Mouse (Mus musculus) Muller cell, postnatal 12 days (primary cell): ENCODE data around the gene Cd44.

Experiments used
- DNase-seq: peaks from one replicate; pipeline ENCODE4 v3.0.0-alpha.2; 2015; ENCODE audit errors: inconsistent ontology term

Cd44 gene

GRCm38 (mm10) chr2:102900875-102901827 lies at the start of gene Cd44:
Gene Cd44 (minus strand): TSS chr2:102901665.
- peak; percentile 93 for DNase-seq

DNA sequence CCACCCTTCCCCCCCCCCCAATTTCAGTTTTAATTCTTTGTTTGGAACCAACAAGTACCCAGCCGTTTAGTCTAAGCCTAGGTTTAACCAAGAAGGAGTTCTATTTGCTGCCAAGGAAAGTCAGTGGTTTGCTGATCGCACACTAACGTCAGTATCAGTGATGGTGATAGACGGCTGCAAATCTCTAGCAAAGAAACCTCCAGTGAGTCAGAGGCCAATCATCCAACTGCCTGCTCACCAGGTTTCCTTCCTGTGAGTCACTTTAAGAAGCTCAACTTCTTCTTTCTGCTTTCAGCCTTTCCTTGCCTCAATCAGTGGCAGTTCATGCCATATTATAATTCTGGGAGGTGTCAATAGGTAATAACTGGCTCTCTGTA lies 47.0 kb upstream of the Cd44 start:
- DNase-seq = peak; percentile 43

- DNase-seq = no peak
Measured at GRCm38 (mm10) chr2:102947846-102948480, 46.5 kb upstream of the Cd44 start.

DNA sequence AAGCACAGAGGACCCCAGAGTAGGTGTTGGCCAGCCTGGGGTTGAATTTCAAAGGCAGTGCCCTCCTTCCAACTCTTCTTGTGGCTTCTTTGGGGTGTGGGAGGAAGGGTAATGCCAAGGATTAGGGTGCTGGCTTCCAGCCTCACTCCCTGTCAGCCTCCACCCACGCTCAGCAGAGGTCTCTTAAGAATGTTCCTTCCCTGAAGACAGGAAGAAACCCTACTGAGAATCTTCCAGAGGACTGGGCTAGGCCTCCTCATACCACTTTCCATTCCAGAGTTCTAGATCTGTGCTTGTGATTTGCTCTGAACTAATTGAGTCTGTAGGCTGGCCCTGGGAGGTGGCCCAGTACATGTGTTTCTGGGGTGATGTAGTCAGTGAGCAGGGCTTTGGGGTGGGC lies 43.6 kb upstream of the Cd44 start:
- no peak for DNase-seq

DNA sequence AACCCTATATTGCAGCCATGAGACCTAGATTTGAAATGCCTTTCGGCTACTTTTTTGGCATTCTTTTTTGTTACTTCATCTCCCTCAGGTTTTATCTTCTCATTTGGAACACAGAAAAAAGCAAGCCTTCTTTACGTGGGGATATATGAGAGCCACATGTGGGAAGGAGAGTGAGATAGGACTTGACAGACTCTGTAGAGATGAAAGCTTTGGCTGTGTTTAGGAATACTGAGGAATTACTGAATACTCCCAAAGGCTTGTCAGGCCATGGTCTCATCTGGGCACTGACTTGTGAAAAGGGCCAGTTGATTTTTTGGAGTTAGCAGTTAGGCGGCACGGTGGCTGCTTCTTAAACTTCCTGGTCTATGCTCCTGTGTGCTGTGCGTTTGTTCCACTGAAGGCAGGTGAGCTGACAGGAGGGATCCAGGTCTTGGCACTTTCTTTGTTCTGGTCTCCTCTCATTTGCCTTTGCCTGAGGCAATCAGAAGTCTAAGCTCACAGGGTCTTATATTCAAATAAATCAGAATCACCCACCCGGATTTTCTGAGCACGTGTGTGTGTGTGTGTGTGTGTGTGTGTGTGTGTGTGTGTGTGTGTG lies 43.0 kb upstream of the Cd44 start:
- no peak for DNase-seq

- DNase-seq = peak; percentile 77
Measured at GRCm38 (mm10) chr2:102943983-102944382, 42.5 kb upstream of the Cd44 start.

DNA sequence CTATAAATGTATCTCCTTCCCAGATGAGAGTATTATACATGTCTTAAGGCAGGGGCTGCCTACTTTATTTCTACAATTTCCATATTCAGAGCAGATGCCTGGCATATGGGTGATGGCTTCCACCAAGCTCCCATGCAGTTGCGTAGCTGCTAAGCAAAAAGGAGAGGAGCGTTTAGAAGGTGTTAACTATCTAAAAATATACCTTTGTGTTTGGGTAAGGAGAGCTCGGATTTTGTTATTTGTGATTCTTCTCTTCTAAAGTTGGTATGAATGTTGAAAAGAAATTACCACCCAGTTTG lies 41.3 kb upstream of the Cd44 start:
- DNase-seq = no peak

DNA sequence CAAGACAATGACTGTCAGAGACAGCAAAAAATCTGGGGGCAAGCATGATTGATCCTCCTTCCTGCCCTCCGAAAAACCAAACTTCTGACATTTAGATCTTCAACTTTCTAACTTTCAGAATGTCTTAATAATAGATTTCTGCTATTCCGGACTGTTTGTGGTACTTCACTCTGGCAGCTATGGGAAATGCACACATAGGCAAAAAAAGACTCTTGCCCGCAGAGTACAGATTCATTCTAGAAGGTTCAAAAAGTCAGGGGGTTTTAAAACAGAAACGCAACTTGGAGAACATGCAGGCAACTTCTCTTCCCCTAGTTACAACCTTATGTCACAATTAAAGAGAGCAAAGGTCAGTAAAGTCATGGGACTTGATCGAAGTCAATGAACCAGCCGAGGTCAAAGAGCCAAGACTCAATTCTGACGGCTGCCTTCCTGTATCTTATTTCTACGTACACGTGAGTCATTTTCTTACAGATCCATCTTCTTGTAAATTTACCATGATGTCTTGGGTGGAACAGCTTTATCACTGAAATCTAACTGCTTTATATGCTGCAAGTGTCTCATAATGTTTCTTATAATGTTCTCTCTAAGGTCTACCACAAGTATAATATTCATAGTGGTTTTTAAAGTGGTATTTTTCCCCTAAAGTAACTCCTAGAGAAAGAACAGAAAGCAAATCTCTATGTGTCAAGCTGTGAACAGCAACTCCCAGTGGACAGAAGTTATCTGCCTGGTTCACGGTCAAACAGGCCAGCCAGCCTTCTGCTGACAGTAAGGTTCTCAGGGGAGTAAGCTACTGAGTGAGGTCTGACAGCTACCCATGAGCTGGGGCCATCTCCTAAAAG lies 40.7 kb upstream of the Cd44 start:
- DNase-seq = no peak

DNA sequence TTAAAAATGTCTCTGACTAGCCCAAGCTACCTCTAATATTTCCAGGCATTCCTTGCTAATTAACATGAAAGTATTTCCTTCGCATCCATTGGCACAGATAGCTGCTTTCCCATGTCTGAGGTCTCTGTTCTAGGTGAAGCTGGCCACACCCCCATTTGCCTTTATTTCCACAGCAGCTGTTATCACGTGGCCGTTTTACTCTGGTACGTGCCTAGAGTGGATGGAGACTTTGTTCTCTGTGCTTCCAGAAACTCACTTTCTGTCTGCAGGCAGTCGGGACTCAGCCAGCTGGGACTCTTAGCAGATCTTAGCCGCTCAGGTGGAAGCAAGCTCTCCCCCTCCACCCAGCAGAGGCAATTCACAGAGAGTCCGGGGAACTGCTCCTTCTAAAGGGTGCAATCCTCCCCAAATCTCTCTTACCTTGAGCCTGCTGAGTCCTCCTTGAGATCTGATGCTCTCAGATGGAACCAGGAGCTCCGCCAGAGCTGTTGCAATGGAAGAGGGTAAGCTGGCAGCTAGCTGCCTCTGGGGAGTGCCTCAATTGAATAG lies 39.4 kb upstream of the Cd44 start:
- DNase-seq = no peak

DNA sequence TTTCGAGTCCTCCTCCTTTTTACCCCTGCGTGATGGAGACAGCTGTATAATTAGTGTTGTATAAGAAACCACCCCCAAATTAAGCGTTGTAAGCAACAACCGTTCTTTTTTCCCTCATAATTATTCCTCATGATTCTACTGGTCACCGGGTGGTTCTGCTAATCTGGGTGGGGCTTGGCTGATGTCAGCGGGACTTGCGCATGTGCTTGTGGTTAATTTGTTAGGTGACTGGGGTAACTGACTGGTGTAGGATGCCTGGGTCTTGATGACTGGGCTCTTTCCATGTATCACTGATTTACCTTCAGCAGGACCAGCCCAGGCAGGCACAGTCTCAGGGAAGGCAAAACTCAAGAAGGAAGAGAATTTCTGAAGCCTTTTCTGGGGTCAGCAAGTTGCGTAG lies 38.7 kb upstream of the Cd44 start:
- no peak for DNase-seq

GRCm38 (mm10) chr2:102936886-102937285 lies 35.4 kb upstream of the Cd44 start:
- peak; percentile 50 for DNase-seq

DNA sequence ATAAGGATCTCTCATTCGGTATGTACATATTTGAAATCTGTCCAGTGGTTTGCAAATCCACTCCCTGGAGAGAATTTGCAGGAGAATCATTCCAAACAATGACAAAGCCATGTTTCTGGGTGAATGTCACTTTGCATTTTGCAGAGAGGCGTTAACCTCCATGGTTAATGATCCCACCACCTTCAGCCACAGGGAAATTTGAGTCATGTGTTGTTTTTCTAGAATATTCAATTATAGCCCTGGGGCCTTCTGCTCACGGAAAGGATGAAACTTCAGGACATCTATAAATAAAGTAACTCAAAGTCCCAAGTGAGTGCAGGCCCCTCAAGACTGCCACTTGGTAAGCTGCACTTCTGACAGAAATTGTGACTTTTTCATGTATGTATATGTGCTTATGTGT lies 33.4 kb upstream of the Cd44 start:
- DNase-seq = no peak

GRCm38 (mm10) chr2:102933787-102934186 lies 32.3 kb upstream of the Cd44 start:
- no peak for DNase-seq

GRCm38 (mm10) chr2:102933142-102933541 lies 31.7 kb upstream of the Cd44 start:
- no peak for DNase-seq

- no peak for DNase-seq
Measured at GRCm38 (mm10) chr2:102932667-102933066, 31.2 kb upstream of the Cd44 start.

DNA sequence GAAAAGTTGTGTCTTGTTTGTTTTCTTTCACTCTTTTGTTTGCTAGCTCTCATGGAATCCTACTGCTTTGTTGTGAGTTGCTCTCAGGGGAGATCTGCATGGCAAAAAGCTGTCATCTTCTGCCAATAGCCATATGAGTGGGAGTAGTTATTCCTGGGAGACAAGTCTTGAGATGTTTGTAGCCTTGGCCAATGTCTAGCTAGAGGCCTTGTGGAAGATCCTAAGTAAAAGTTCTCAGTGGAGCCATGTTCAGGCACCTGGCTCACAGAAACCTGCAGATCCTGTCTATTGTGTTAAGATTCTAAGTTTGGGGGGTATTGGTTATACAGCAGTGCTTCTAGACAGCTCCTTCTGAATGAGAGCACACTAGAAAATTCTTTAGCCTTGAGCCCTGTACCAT lies 26.7 kb upstream of the Cd44 start:
- no peak for DNase-seq

GRCm38 (mm10) chr2:102924480-102924879 lies 23.0 kb upstream of the Cd44 start:
- DNase-seq = no peak

DNA sequence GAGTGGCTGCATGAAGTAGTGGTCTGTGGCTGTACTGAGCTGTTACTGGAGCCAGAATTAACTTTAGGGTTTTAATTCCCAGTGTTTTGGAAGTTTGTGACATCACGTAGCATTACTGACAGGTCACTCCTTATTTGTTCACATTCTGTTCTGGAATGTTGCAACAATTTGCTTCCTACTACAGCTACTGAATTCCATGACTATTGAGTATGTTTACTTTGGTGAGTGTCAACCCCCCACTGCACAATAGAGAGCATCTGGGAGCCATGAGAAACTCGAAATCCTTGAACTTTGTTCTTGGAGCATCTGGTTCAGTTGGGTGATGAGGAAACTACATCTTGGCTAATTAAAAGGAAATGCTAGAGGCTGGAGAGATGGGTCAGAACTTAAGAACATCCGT lies 22.2 kb upstream of the Cd44 start:
- DNase-seq = no peak

GRCm38 (mm10) chr2:102922066-102922465 lies 20.6 kb upstream of the Cd44 start:
- DNase-seq = no peak

GRCm38 (mm10) chr2:102918301-102918700 lies 16.8 kb upstream of the Cd44 start:
- DNase-seq = no peak

DNA sequence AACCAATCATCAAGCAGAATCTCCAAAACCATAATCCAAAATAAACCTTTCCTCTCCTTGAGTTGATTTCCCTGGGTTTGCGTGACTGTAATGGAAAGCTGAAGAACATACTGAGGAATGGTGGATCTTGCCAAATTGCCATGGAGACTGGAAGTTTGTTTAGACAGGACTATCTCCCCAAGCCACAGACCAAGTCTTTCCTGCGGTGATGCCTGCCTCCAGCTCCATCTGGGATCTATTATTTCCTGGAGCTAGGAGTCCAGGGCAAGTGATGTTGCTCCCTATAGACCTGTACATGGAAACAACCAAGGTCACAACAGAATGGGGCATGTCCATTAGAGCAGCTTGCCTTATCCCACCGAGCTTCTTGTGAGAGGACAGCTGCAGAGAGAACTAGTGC lies 15.1 kb upstream of the Cd44 start:
- DNase-seq = no peak

DNA sequence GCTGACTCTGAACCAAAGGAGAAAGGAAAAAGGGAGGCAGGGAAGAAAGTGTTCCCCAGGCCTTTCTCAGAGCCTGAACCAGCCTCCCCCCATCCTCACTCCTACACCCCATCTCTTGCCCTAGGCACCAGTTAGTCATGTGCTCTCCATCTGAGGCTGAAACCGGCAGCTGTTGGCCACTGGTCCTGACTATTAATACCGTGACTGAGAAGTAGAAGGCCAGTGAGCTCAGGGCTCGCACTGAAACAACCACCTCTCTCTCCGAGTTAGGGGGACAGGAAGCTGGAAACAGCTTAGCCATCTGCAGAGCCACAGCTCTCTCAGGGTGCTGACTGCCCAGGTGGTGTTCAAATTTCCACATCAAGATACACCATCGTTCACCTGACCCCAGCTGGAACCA lies 13.2 kb upstream of the Cd44 start:
- DNase-seq = no peak
